Mouse (Mus musculus) megakaryocyte, embryonic 14.5 days (primary cell): ENCODE data around the gene Trio. TPM values are rescaled to one million over a fixed set of nuclear protein-coding genes. Genes with fewer than 3 reads are reported as not detected.

ENCODE experiments used
- H3K27me3 ChIP-seq: replicated peaks from 2 replicates; pipeline ENCODE3; 2012; ENCODE audit warnings: inconsistent platforms
- H3K36me3 ChIP-seq: replicated peaks from 2 replicates; pipeline ENCODE3; 2012; ENCODE audit warnings: low read length, inconsistent platforms, mixed read lengths
- H3K4me1 ChIP-seq: 2 replicates; pipeline ENCODE4 v1.6.1; 2012; ENCODE audit warnings: inconsistent platforms
- H3K4me3 ChIP-seq: replicated peaks from 2 replicates; pipeline ENCODE3; 2012; ENCODE audit warnings: moderate library complexity, mild to moderate bottlenecking, inconsistent platforms
- H3K9me3 ChIP-seq: 2 replicates; pipeline ENCODE4 v1.6.1; 2012; ENCODE audit warnings: inconsistent platforms
- FLI1 ChIP-seq: IDR thresholded peaks from 2 replicates; pipeline ENCODE4 v1.6.1; 2012; ENCODE audit warnings: low read length, inconsistent platforms, mixed read lengths
- GATA1 ChIP-seq: IDR thresholded peaks from 3 replicates; pipeline ENCODE4 v1.6.1; 2012; ENCODE audit warnings: mixed read lengths, low read length, inconsistent platforms, borderline replicate concordance
- polyA plus RNA-seq: library from polyadenylated mRNA; stranded (reverse); fragments of >175 nt; gene quantifications from 2 replicates; pipeline ENCODE4 v1.2.3, GENCODE M21; 2012; ENCODE audit warnings: low replicate concordance; ENCODE audit not compliant: insufficient read depth

The Trio gene
- polyA plus RNA-seq, 1 experiment = 5.8 TPM

DNA sequence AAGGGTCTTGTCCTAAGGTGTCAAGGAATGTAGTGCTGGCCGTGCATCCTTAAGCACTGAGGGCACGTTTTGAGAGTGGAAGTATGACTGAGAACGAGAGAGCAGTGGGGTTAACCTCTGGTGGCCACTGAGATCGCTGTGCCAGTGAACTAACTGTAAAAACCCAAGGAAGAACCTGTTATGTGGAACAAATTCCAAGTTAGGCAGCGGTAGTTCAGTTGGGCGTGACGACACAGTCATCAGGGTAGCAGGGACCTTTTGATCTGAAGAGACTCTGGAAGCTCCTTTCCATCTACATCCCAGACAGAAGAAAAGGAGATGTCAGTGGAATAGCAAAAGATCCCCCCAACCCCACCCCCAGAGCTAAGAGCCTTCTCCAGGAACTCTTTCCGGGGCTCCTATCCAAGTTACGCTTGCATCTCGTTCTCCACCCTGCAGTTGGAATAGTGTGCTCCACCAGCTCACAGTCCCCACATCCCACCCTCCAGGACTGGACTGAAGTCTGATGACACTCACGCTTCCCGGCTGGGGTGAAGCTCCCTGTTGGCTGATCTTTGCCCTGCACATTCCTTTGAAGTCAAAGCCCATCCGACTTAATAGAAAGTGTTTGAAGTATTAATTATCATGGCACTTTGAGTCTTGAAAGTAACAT is 38.6 kb upstream of the Trio start:
- Histone ChIP-seq H3K9me3 (peaks cover 10% of the 10 kb centered on the region), H3K4me1 (no peaks in the 10 kb centered on the region), H3K27me3 (no peaks in the 10 kb centered on the region), H3K4me3 (no peak overlapping the region), H3K36me3 (no peaks in the 10 kb centered on the region)
- TF ChIP-seq GATA1 = no peak
- no peak for TF ChIP-seq FLI1

- TF ChIP-seq GATA1 (no peak), FLI1 (no peak)
- Histone ChIP-seq H3K4me1 (no peaks in the 10 kb centered on the region), H3K36me3 (no peaks in the 10 kb centered on the region), H3K27me3 (no peaks in the 10 kb centered on the region), H3K9me3 (peaks cover 9% of the 10 kb centered on the region), H3K4me3 (no peak overlapping the region)
Measured at GRCm38 (mm10) chr15:28063466-28063865, 37.8 kb upstream of the Trio start.

GRCm38 (mm10) chr15:28062016-28062415 is 36.4 kb upstream of the Trio start:
- H3K27me3 ChIP-seq = no peaks in the 10 kb centered on the region
- TF ChIP-seq FLI1 = no peak
- no peak for TF ChIP-seq GATA1
- H3K9me3 ChIP-seq = peaks cover 9% of the 10 kb centered on the region
- H3K4me3 ChIP-seq = no peak overlapping the region
- no peaks in the 10 kb centered on the region for H3K36me3 ChIP-seq
- no peaks in the 10 kb centered on the region for H3K4me1 ChIP-seq

GRCm38 (mm10) chr15:28060977-28061376 is 35.3 kb upstream of the Trio start:
- H3K36me3 ChIP-seq = no peaks in the 10 kb centered on the region
- H3K9me3 ChIP-seq = peaks cover 9% of the 10 kb centered on the region
- TF ChIP-seq GATA1 (no peak), FLI1 (no peak)

DNA sequence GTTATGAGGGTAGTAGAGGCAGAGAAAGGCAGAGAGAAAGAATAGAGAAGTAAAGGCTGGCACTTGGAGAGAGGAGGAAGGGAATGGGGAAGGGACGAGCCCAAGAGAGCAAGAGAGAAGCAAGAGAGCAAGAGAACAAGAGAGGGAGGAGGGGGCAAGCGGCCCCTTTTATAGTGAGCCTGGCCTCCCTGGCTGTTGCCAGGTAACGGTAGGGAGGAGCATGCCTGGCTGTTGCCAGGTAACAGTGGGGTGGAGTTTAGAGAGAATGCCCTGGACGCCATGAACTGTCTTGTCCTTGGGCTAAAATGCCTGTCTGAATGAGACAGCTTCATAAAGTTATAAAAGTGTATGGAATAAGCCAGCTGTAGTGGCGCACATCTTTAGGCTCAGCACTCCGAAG is 34.8 kb upstream of the Trio start:
- H3K36me3 ChIP-seq = no peaks in the 10 kb centered on the region
- peaks cover 9% of the 10 kb centered on the region for H3K9me3 ChIP-seq
- H3K4me3 ChIP-seq = no peak overlapping the region
- no peaks in the 10 kb centered on the region for H3K4me1 ChIP-seq
- H3K27me3 ChIP-seq = no peaks in the 10 kb centered on the region
- TF ChIP-seq GATA1 = no peak
- TF ChIP-seq FLI1 = no peak

More at GRCm38 (mm10) chr15:28060977-28061376, 35.3 kb upstream of the Trio start:
- Histone ChIP-seq H3K4me1 (no peaks in the 10 kb centered on the region), H3K27me3 (no peaks in the 10 kb centered on the region), H3K4me3 (no peak overlapping the region)

DNA sequence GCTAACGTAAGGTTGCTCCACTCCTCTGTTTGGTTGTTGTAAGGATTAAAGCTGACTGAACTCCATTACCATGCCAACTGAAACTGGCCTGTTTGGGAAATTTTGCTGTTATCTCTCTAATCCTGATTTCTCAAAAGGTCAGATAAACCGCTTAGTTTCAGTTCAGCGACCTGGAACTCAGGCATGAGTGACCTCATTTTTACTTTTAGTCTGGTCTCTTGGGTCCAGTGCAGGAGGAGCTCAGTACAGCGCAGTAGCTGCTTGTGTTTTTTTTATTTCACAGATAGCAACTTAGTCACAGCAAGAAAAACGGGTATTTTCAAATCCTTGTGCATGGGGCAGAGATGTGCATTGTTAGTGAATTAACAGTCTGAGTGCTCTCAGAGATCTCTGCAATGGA is 31.9 kb upstream of the Trio start:
- H3K4me3 ChIP-seq = no peak overlapping the region
- H3K4me1 ChIP-seq = no peaks in the 10 kb centered on the region
- no peaks in the 10 kb centered on the region for H3K27me3 ChIP-seq
- H3K36me3 ChIP-seq = no peaks in the 10 kb centered on the region
- TF ChIP-seq FLI1 = no peak
- TF ChIP-seq GATA1 = no peak
- H3K9me3 ChIP-seq = no peaks in the 10 kb centered on the region

DNA sequence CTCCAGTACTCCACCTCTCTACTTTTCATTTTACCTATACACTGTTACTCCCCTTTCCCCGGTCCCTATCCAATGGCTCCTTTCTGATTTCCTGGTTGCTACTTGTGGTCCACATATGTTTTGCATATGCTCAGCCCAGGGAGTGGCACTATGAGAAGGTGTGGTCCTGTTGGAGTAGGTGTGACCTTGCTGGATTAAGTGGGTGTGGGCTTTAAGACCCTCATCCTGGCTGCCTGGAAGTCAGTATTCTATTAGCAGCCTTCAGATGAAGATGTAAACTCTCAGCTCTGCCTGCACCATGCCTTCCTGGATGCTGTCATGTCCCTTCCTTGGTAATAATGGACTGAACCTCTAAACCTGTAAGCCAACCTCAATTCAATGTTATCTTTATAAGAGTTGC is 29.1 kb upstream of the Trio start:
- Histone ChIP-seq H3K9me3 (no peaks in the 10 kb centered on the region), H3K36me3 (no peaks in the 10 kb centered on the region), H3K4me1 (no peaks in the 10 kb centered on the region), H3K4me3 (no peak overlapping the region), H3K27me3 (peaks cover 2% of the 10 kb centered on the region)
- no peak for TF ChIP-seq FLI1
- no peak for TF ChIP-seq GATA1

DNA sequence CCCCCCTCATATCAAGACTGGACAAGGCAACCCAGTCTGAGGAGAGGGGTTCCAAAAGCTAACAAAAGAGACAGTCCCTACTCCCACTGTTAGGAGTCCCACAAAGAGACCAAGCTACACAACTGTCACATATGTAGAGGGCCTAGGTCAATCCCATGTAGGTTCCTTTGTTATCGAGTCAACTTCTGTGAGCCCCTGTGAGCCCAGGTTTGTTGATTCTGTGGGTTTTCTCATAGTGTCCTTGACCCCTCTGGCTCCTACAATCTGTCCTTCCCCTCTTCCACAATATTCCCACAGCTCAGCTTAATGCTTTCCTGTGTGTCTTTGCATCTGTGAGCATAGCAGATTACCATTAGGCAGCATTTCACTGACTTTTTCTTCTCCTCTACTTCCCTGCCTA is 28.5 kb upstream of the Trio start:
- no peaks in the 10 kb centered on the region for H3K4me1 ChIP-seq
- H3K36me3 ChIP-seq = no peaks in the 10 kb centered on the region
- H3K9me3 ChIP-seq = peaks cover 2% of the 10 kb centered on the region
- H3K4me3 ChIP-seq = no peak overlapping the region
- no peak for TF ChIP-seq FLI1
- no peak for TF ChIP-seq GATA1
- H3K27me3 ChIP-seq = peaks cover 2% of the 10 kb centered on the region

- peaks cover 2% of the 10 kb centered on the region for H3K27me3 ChIP-seq
- H3K36me3 ChIP-seq = no peaks in the 10 kb centered on the region
- H3K4me1 ChIP-seq = no peaks in the 10 kb centered on the region
- TF ChIP-seq GATA1 = no peak
- no peak for TF ChIP-seq FLI1
- H3K9me3 ChIP-seq = peaks cover 4% of the 10 kb centered on the region
- no peak overlapping the region for H3K4me3 ChIP-seq
Measured at GRCm38 (mm10) chr15:28053226-28053625, 27.6 kb upstream of the Trio start.

DNA sequence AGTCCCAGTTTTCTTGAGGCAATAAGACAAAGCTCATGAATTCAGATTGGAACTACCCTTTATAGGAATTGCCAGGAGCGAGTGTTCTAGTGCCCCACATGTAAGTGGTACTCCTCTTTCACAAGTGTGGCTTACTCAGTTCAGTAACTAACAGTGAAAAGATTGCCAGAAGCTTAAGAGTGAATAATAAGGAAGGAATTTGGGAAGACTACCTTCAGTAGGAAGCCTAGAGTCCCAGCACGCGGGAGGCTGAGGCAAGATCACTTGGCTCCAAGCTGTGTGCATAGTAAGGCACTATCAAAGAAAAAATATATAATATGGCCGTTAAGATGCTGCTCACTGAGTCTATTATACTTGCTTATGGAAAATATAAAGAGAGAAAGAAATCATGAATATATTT is 26.2 kb upstream of the Trio start:
- Histone ChIP-seq H3K4me3 (no peak overlapping the region), H3K27me3 (peaks cover 2% of the 10 kb centered on the region), H3K4me1 (no peaks in the 10 kb centered on the region), H3K9me3 (peaks cover 4% of the 10 kb centered on the region), H3K36me3 (no peaks in the 10 kb centered on the region)
- TF ChIP-seq FLI1 (no peak), GATA1 (no peak)

DNA sequence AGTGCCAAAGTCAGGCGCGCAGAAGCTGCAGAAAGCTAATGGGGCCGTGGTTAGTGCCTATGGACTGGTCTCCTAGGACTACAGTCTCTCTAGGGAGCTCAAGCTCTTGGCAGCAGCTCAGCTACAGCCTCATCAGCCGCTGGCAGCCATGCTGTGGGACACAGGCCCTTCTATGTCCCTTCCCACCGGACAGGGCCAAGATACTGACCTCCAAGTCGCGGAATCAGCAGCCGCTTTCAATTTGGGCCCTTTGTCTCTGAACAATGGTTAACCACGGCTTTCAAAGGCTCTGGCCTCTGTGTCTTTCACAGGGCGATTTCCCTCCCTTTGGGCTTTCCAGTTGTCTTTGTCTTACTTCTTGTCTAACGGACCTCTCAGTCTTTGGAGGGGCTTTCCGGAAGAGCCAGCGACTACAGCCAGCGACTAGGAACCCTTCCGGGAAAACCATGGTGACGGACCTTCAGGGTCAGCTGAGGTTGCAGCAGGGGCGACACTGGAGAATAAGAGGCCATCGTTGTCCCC is 25.5 kb upstream of the Trio start:
- TF ChIP-seq FLI1 (no peak), GATA1 (no peak)
- Histone ChIP-seq H3K27me3 (peaks cover 2% of the 10 kb centered on the region), H3K36me3 (no peaks in the 10 kb centered on the region), H3K4me3 (no peak overlapping the region), H3K9me3 (peaks cover 4% of the 10 kb centered on the region), H3K4me1 (no peaks in the 10 kb centered on the region)
